8 mouse cellular contexts compared by ENCODE assay signal in the genomic region with DNA sequence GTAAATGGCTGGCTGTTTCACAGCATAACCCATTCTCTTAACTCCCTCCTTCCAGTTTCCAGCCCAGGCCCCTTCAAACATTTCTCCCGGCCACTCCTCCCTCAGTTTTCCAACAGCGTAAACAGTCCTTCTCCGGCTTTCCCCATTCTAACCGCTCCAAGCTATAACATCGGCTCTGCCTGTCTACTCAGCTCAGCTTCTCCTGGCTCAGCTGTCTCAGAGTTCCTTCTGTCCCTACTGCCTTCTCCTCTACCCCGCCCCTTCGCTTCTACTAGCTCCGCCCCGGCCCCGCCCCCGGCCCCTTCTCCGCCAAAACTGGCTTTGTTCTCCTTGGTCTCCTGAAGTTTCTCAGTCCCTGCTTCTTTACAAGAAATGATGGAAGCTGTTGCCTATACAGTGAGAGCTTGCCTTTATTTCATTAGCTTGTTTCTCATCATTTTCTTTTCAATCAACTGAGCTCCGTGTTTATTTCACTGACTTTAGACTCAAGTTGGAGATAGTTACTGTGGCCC. TPM values are rescaled to one million over a fixed set of nuclear protein-coding genes. Genes with fewer than 3 reads are reported as not detected.
DNase-seq lines count a peak whose midpoint lies in the region; ATAC-seq and TF ChIP-seq lines count a peak whose summit lies in the region.

A gene (minus strand): TSS at position 462 of the 512 bp plus-strand sequence.

- peaks cover 11% of the 10 kb centered on the region; the same call in 1 of the 2 replicates for H3K4me1 ChIP-seq in intestine, embryonic 16.5 days (ENCODE audit: control insufficient read depth, insufficient read depth, low read length)
- H3K4me1 ChIP-seq in limb, embryonic 14.5 days (ENCODE audit: control insufficient read depth, insufficient read depth, low read length), result peaks cover 13% of the 10 kb centered on the region
- H3K4me1 ChIP-seq in midbrain, embryonic 15.5 days, result peaks cover 24% of the 10 kb centered on the region

- no peaks in the 10 kb centered on the region for H3K9me3 ChIP-seq in intestine, embryonic 16.5 days (ENCODE audit: control insufficient read depth, low read length)
- no peaks in the 10 kb centered on the region for H3K9me3 ChIP-seq in limb, embryonic 14.5 days (ENCODE audit: control insufficient read depth, low read length)
- H3K9me3 ChIP-seq in midbrain, embryonic 15.5 days, result no peaks in the 10 kb centered on the region

- DNase-seq in ovary, postnatal 36 days (ENCODE audit: low spot score), result peak; percentile 10
- DNase-seq in ovary, postnatal 14 days (ENCODE audit: low spot score), result no peak
- peak; percentile 31 for DNase-seq in c-Kit-negative CD71-positive TER-119-positive erythroid progenitor cells, embryonic 14.5 days (ENCODE audit: low read depth, low spot score)
- peak; percentile 44 for DNase-seq in forelimb bud, embryonic 11.5 days (ENCODE audit: low read depth, low spot score)
- DNase-seq in limb, embryonic 14.5 days (ENCODE audit: low spot score), result peak; percentile 82
- no peak for DNase-seq in frontal cortex, postnatal 25 days (ENCODE audit: low spot score in 2 of 2)

- ATAC-seq in intestine, embryonic 16.5 days, result peak; percentile 73
- ATAC-seq in limb, embryonic 14.5 days (ENCODE audit: low FRiP score, low read depth), result peak; percentile 68
- peak; percentile 25; the same call in 1 of the 2 replicates for ATAC-seq in midbrain, embryonic 15.5 days (replicated peaks)

- H3K4me3 ChIP-seq in intestine, embryonic 16.5 days (ENCODE audit: low read length), result peak within 1 kb of the TSS; percentile 85
- H3K4me3 ChIP-seq in limb, embryonic 14.5 days (replicated peaks; ENCODE audit: low read length), result peak within 1 kb of the TSS; percentile 52
- H3K4me3 ChIP-seq in midbrain, embryonic 15.5 days, result peak within 1 kb of the TSS; percentile 83

- peaks cover 7% of the 10 kb centered on the region; the same call in 1 of the 2 replicates for H3K36me3 ChIP-seq in intestine, embryonic 16.5 days (ENCODE audit: control insufficient read depth, insufficient read depth, low read length)
- peaks cover 35% of the 10 kb centered on the region for H3K36me3 ChIP-seq in limb, embryonic 14.5 days (ENCODE audit: control insufficient read depth, insufficient read depth, low read length)
- peaks cover 23% of the 10 kb centered on the region for H3K36me3 ChIP-seq in midbrain, embryonic 15.5 days (replicated peaks)

- H3K27me3 ChIP-seq in intestine, embryonic 16.5 days (replicated peaks; ENCODE audit: control insufficient read depth, insufficient read depth, low read length), result no peaks in the 10 kb centered on the region
- H3K27me3 ChIP-seq in limb, embryonic 14.5 days (ENCODE audit: control insufficient read depth, insufficient read depth, low read length), result no peaks in the 10 kb centered on the region
- H3K27me3 ChIP-seq in midbrain, embryonic 15.5 days (replicated peaks), result no peaks in the 10 kb centered on the region

- TF ChIP-seq POLR2A in limb, embryonic 14.5 days (IDR thresholded peaks at IDR 0.05; ENCODE audit: borderline replicate concordance, extremely low read depth, insufficient read depth, insufficient read length), result peak; percentile 49; the same call in 1 of the 2 replicates

- 3% methylated on average over 13 of the region's 13 CpGs for WGBS in intestine, embryonic 16.5 days
- 2% methylated on average over 13 of the region's 13 CpGs for WGBS in limb, embryonic 14.5 days
- WGBS in midbrain, embryonic 15.5 days, result 1% methylated on average over 13 of the region's 13 CpGs

- H3K4me2 ChIP-seq in intestine, embryonic 16.5 days (ENCODE audit: low read depth, low read length), result peak within 1 kb of the TSS; percentile 83
- H3K4me2 ChIP-seq in limb, embryonic 14.5 days (replicated peaks; ENCODE audit: low read depth, low read length, severe bottlenecking), result peak within 1 kb of the TSS; percentile 85
- peak within 1 kb of the TSS; percentile 92 for H3K4me2 ChIP-seq in midbrain, embryonic 15.5 days

- peak within 1 kb of the TSS; percentile 37; the same call in 1 of the 2 replicates for H3K27ac ChIP-seq in intestine, embryonic 16.5 days (ENCODE audit: low read length)
- H3K27ac ChIP-seq in limb, embryonic 14.5 days (replicated peaks; ENCODE audit: low read depth, low read length), result peak within 1 kb of the TSS; percentile 87
- H3K27ac ChIP-seq in midbrain, embryonic 15.5 days, result peak within 1 kb of the TSS; percentile 93

- peak within 1 kb of the TSS; percentile 65; the same call in 1 of the 2 replicates for H3K9ac ChIP-seq in intestine, embryonic 16.5 days (ENCODE audit: low read depth, low read length)
- peak within 1 kb of the TSS; percentile 73 for H3K9ac ChIP-seq in limb, embryonic 14.5 days (ENCODE audit: low read depth, low read length, severe bottlenecking)
- H3K9ac ChIP-seq in midbrain, embryonic 15.5 days, result peak within 1 kb of the TSS; percentile 73

RNA-seq across cellular contexts. Expression of the gene that starts here (rescaled TPM):
- polyA plus RNA-seq in intestine, embryonic 16.5 days (2015; fragmentation: Nextera tagmentation; extraction: Ambion mirVana), result 18.7 and 21.7 TPM in 2 replicates
- polyA plus RNA-seq in limb, embryonic 14.5 days (2012; rRNA removed), result 36.8 and 45.0 TPM in 2 replicates
- polyA plus RNA-seq in limb, embryonic 14.5 days (2014; fragmentation: Nextera tagmentation; extraction: Ambion mirVana), result 38.7 and 39.7 TPM in 2 replicates
- 47.2 and 48.6 TPM in 2 replicates for polyA plus RNA-seq in midbrain, embryonic 15.5 days (2015; fragmentation: Nextera tagmentation; extraction: Ambion mirVana)

Comparison
In these comparisons a context has a peak if more than half of its experiments do, and no peak if none do; other contexts are left out.
1. DNase-seq: peak in ovary, postnatal 36 days (single experiment), c-Kit-negative CD71-positive TER-119-positive erythroid progenitor cells, embryonic 14.5 days (single experiment), forelimb bud, embryonic 11.5 days (single experiment) and limb, embryonic 14.5 days (single experiment); none in ovary, postnatal 14 days (single experiment) and frontal cortex, postnatal 25 days (0 of 2).
2. H3K27ac ChIP-seq: peak in every context shown above with its lines; median percentile 93 in midbrain, embryonic 15.5 days; 87 in limb, embryonic 14.5 days; 37 in intestine, embryonic 16.5 days.
3. Peak in every context shown above with its lines, with median percentiles within 50 percentile points of each other: ATAC-seq, H3K4me2 ChIP-seq, H3K4me3 ChIP-seq and H3K9ac ChIP-seq.